Mouse (Mus musculus): ENCODE measurements around the gene Ssr2.

GRCm38 (mm10) chr3:88553525-88553879 lies 22.2 kb upstream of the Ssr2 start, which contains the start of gene Ubqln4:
- peak; percentile 42; the same call in 1 of the 2 replicates for TF ChIP-seq HCFC1 (IDR thresholded peaks at IDR 0.05; ENCODE audit: borderline replicate concordance, insufficient read depth, low read length)
- TF ChIP-seq MAFK (IDR thresholded peaks at IDR 0.05; ENCODE audit: insufficient read depth, low read depth, low read length) = no peak
- TF ChIP-seq CHD2 (IDR thresholded peaks at IDR 0.05; ENCODE audit: low read depth, low read length) = no peak

All from ES-E14 (cell line).